Mouse (Mus musculus) embryonic facial prominence, embryonic 11.5 days (tissue): ENCODE data around the gene Hnrnph2. TPM values are rescaled to one million over a fixed set of nuclear protein-coding genes. Genes with fewer than 3 reads are reported as not detected.

ENCODE experiments used
- ATAC-seq: fragments of 200-750 bp; cut with Nextera tagmentation; replicated peaks from 2 replicates; pipeline ENCODE4 v1.8.0; 2017; ENCODE audit warnings: low read depth; ENCODE audit not compliant: insufficient number of reproducible peaks, low FRiP score, low TSS enrichment
- DNase-seq: peaks from one replicate; pipeline ENCODE4 v3.0.0-alpha.2; 2015; ENCODE audit warnings: low spot score
- H3K27ac ChIP-seq: fragments of 300-500 bp; sonication (generic); replicated peaks from 2 replicates; pipeline ENCODE4 v1.5.1; 2014; ENCODE audit warnings: mild to moderate bottlenecking, low read depth, low read length, control low read depth
- H3K27me3 ChIP-seq: fragments of 300-500 bp; sonication (generic); 2 replicates; pipeline ENCODE4 v1.6.1; 2014; ENCODE audit warnings: mild to moderate bottlenecking, low read length, moderate library complexity, mixed read lengths; ENCODE audit not compliant: control insufficient read depth, insufficient read depth
- H3K36me3 ChIP-seq: fragments of 300-500 bp; sonication (generic); replicated peaks from 2 replicates; pipeline ENCODE4 v1.6.1; 2014; ENCODE audit warnings: low read depth, mild to moderate bottlenecking, low read length, moderate library complexity, mixed read lengths; ENCODE audit not compliant: control insufficient read depth, insufficient read depth
- H3K4me1 ChIP-seq: fragments of 300-500 bp; sonication (generic); 2 replicates; pipeline ENCODE4 v1.6.1; 2014; ENCODE audit warnings: low read length, mixed read lengths; ENCODE audit not compliant: control insufficient read depth, insufficient read depth
- H3K4me2 ChIP-seq: fragments of 300-500 bp; sonication (generic); 2 replicates; pipeline ENCODE4 v1.6.1; 2014; ENCODE audit warnings: low read depth, mild to moderate bottlenecking, control low read depth, low read length, moderate library complexity
- H3K4me3 ChIP-seq: fragments of 300-500 bp; sonication (generic); 2 replicates; pipeline ENCODE4 v1.5.1; 2014; ENCODE audit warnings: low read depth, low read length, control low read depth
- H3K9ac ChIP-seq: fragments of 300-500 bp; sonication (generic); replicated peaks from 2 replicates; pipeline ENCODE4 v1.6.1; 2014; ENCODE audit warnings: mild to moderate bottlenecking, control low read depth, low read length
- H3K9me3 ChIP-seq: fragments of 300-500 bp; sonication (generic); replicated peaks from 2 replicates; pipeline ENCODE4 v1.6.1; 2016; ENCODE audit warnings: mild to moderate bottlenecking, low read length, inconsistent platforms, mixed read lengths; ENCODE audit not compliant: control insufficient read depth
- WGBS: fragments of 180-500 bp; shearing (Covaris S2); extraction: QIAGEN DNeasy Blood & Tissue Kit; methylation state at CpG from one replicate; pipeline ENCODE4 v1.1.7; 2014; 5-methylcytosine and 5-hydroxymethylcytosine counted together
- polyA plus RNA-seq: library from polyadenylated mRNA; unstranded; fragments of >200 nt; fragmentation: Nextera tagmentation; extraction: Ambion mirVana; gene quantifications from 2 replicates; pipeline ENCODE4 v1.2.1, GENCODE M21; 2014

The Hnrnph2 gene
- polyA plus RNA-seq, 1 experiment from 2014 or later = 167 TPM

DNA sequence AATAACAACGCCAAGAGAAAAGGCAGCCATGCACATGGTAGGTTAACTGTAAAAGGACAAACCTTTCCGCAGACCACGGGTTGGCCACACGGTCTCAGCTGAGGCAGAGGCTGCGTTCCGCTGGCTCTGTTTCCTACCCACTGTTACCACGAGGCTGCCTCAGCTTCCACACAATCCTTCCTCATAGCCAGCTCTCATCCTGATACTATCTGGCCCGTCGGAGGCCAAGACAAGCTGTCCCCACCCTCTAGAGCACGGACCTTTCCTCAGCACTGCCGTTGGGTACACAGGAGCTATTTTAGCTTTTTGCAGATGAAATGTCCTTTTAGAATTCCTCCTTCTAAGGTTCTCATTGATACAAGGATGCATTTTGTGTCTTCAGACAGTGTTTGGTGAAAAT lies 18.7 kb upstream of the Hnrnph2 start:
- Histone ChIP-seq H3K36me3 (no peaks in the 10 kb centered on the region), H3K4me3 (no peak overlapping the region), H3K27ac (no peak overlapping the region), H3K4me2 (no peak overlapping the region), H3K4me1 (no peaks in the 10 kb centered on the region), H3K9me3 (no peaks in the 10 kb centered on the region), H3K9ac (no peak overlapping the region), H3K27me3 (no peaks in the 10 kb centered on the region)
- 88% methylated on average over 11 of the region's 11 CpGs for WGBS
- DNase-seq (no peak), ATAC-seq (no peak)

- Histone ChIP-seq H3K36me3 (no peaks in the 10 kb centered on the region), H3K4me1 (no peaks in the 10 kb centered on the region), H3K9me3 (no peaks in the 10 kb centered on the region), H3K4me3 (no peak within 1 kb of the TSS), H3K27ac (no peak within 1 kb of the TSS), H3K4me2 (no peak within 1 kb of the TSS), H3K9ac (no peak within 1 kb of the TSS), H3K27me3 (no peaks in the 10 kb centered on the region)
- ATAC-seq (no peak), DNase-seq (no peak)
- 84% methylated on average over 11 of the region's 11 CpGs for WGBS
Observed at GRCm38 (mm10) chrX:134582888-134583669, 17.9 kb upstream of the Hnrnph2 start, which contains the start of gene Btk. Gene Btk, minus strand, starts transcription at chrX:134583570.

GRCm38 (mm10) chrX:134585103-134586002 lies 15.6 kb upstream of the Hnrnph2 start, which contains the start of gene Rpl36a:
Gene Rpl36a, plus strand, starts transcription at chrX:134585654.
- Histone ChIP-seq H3K27ac (peak within 1 kb of the TSS; percentile 63), H3K9me3 (no peaks in the 10 kb centered on the region), H3K9ac (peak within 1 kb of the TSS; percentile 67), H3K4me3 (peak within 1 kb of the TSS; percentile 45), H3K27me3 (no peaks in the 10 kb centered on the region), H3K36me3 (no peaks in the 10 kb centered on the region), H3K4me1 (no peaks in the 10 kb centered on the region), H3K4me2 (peak within 1 kb of the TSS; percentile 55)
- WGBS = 13% methylated on average over 45 of the region's 45 CpGs
- DNase-seq = peak; percentile 91
- ATAC-seq = peak; percentile 97

- DNase-seq (no peak), ATAC-seq (no peak)
- peak overlapping the region; percentile 45 for H3K4me3 ChIP-seq
- no peaks in the 10 kb centered on the region for H3K27me3 ChIP-seq
- H3K9ac ChIP-seq = peak overlapping the region; percentile 67
- 34% methylated on average over 8 of the region's 8 CpGs for WGBS
- peak overlapping the region; percentile 55 for H3K4me2 ChIP-seq
- H3K4me1 ChIP-seq = no peaks in the 10 kb centered on the region
- H3K36me3 ChIP-seq = no peaks in the 10 kb centered on the region
- H3K9me3 ChIP-seq = no peaks in the 10 kb centered on the region
- no peak overlapping the region for H3K27ac ChIP-seq
Observed at GRCm38 (mm10) chrX:134586447-134586846, 14.5 kb upstream of the Hnrnph2 start.

DNA sequence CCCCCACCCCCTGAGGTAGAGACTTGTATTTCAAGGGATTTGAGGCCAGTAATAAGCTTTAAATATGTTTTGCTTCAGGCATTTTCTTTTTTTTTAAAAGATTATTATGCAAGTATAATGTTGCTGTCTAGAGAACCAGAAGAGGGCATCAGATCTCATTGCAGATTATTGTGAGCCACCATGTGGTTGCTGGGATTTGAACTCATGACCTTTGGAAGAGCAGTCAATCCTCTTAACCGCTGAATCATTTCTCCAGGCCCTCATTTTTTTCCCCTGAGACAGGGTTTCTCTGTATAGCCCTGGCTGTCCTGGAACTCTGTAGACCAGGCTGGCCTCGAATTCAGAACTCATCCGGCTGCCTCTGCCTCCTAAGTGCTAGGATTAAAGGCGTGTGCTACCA lies 12.7 kb upstream of the Hnrnph2 start:
- Histone ChIP-seq H3K27me3 (no peaks in the 10 kb centered on the region), H3K36me3 (no peaks in the 10 kb centered on the region), H3K9ac (no peak overlapping the region), H3K9me3 (no peaks in the 10 kb centered on the region), H3K4me1 (no peaks in the 10 kb centered on the region), H3K27ac (no peak overlapping the region), H3K4me3 (no peak overlapping the region), H3K4me2 (no peak overlapping the region)
- 84% methylated on average over 4 of the region's 4 CpGs for WGBS
- ATAC-seq = no peak
- no peak for DNase-seq

- 82% methylated on average over 3 of the region's 3 CpGs for WGBS
- no peak for ATAC-seq
Observed at GRCm38 (mm10) chrX:134588997-134589396, 12.0 kb upstream of the Hnrnph2 start.

GRCm38 (mm10) chrX:134589836-134590235 lies 11.1 kb upstream of the Hnrnph2 start:
- no peaks in the 10 kb centered on the region for H3K36me3 ChIP-seq
- WGBS = 55% methylated on average over 5 of the region's 5 CpGs
- DNase-seq (no peak), ATAC-seq (no peak)
- H3K27me3 ChIP-seq = no peaks in the 10 kb centered on the region
- H3K4me1 ChIP-seq = no peaks in the 10 kb centered on the region
- H3K4me3 ChIP-seq = no peak overlapping the region
- H3K9ac ChIP-seq = no peak overlapping the region
- H3K27ac ChIP-seq = no peak overlapping the region
- no peak overlapping the region for H3K4me2 ChIP-seq
- no peaks in the 10 kb centered on the region for H3K9me3 ChIP-seq

More at GRCm38 (mm10) chrX:134588997-134589396, 12.0 kb upstream of the Hnrnph2 start:
- Histone ChIP-seq H3K9ac (no peak overlapping the region), H3K27ac (no peak overlapping the region), H3K36me3 (no peaks in the 10 kb centered on the region), H3K4me2 (no peak overlapping the region), H3K9me3 (no peaks in the 10 kb centered on the region), H3K27me3 (no peaks in the 10 kb centered on the region), H3K4me1 (no peaks in the 10 kb centered on the region), H3K4me3 (no peak overlapping the region)
- DNase-seq = no peak
